Mouse (Mus musculus) testis, adult 2 months (tissue): ENCODE measurements at regions not wholly inside any gene's neighbourhood (a gene's known extent, or its start where the extent isn't known, plus 50 kb on each side); places are given as distances from the start of the nearest gene placed in this dataset.

Experiments
- H3K27ac ChIP-seq: fragments of 200-500 bp; 2 replicates; pipeline ENCODE4 v1.5.1; 2012; ENCODE audit warnings: low read depth, low read length; ENCODE audit not compliant: control insufficient read depth, insufficient read depth
- H3K27me3 ChIP-seq: fragments of 200-500 bp; 2 replicates; pipeline ENCODE4 v1.6.1; 2012; ENCODE audit warnings: mild to moderate bottlenecking, low read length, moderate library complexity; ENCODE audit not compliant: control insufficient read depth, insufficient read depth
- H3K36me3 ChIP-seq: fragments of 200-500 bp; 2 replicates; pipeline ENCODE4 v1.6.1; 2012; ENCODE audit warnings: mild to moderate bottlenecking, low read length; ENCODE audit not compliant: control insufficient read depth, insufficient read depth
- H3K4me1 ChIP-seq: fragments of 200-500 bp; 2 replicates; pipeline ENCODE4 v1.6.1; 2012; ENCODE audit warnings: low read length; ENCODE audit not compliant: control insufficient read depth, insufficient read depth
- H3K4me3 ChIP-seq: fragments of 200-500 bp; 2 replicates; pipeline ENCODE4 v1.5.1; 2012; ENCODE audit warnings: low read depth, mild to moderate bottlenecking, low read length, moderate library complexity, mixed read lengths; ENCODE audit not compliant: control insufficient read depth
- CTCF ChIP-seq: fragments of 200-500 bp; IDR thresholded peaks from 2 replicates; pipeline ENCODE4 v1.5.1; 2012; ENCODE audit warnings: low read depth, mild to moderate bottlenecking, inconsistent platforms, low read length, moderate library complexity; ENCODE audit not compliant: control insufficient read depth, insufficient read depth, insufficient replicate concordance
- POLR2A ChIP-seq: fragments of 200-500 bp; IDR thresholded peaks from 2 replicates; pipeline ENCODE4 v1.6.1; 2012; ENCODE audit warnings: low read depth, mild to moderate bottlenecking, inconsistent platforms, low read length, moderate library complexity; ENCODE audit not compliant: control insufficient read depth

- Histone ChIP-seq H3K36me3 (no peaks in the 10 kb centered on the region), H3K4me1 (no peaks in the 10 kb centered on the region), H3K4me3 (no peak overlapping the region), H3K27me3 (no peaks in the 10 kb centered on the region), H3K27ac (no peak overlapping the region)
- TF ChIP-seq CTCF (no peak), POLR2A (no peak)
Measured at GRCm38 (mm10) chr2:46239874-46240273, 1122.7 kb upstream of the Zeb2 start.

GRCm38 (mm10) chr2:46230791-46231450 is 1113.7 kb upstream of the Zeb2 start:
- Histone ChIP-seq H3K4me1 (no peaks in the 10 kb centered on the region), H3K4me3 (no peak overlapping the region), H3K27me3 (no peaks in the 10 kb centered on the region), H3K36me3 (no peaks in the 10 kb centered on the region), H3K27ac (no peak overlapping the region)
- no peak for TF ChIP-seq POLR2A
- TF ChIP-seq CTCF = no peak

- H3K4me1 ChIP-seq = no peaks in the 10 kb centered on the region
- no peak overlapping the region for H3K4me3 ChIP-seq
- TF ChIP-seq CTCF = no peak
- TF ChIP-seq POLR2A = no peak
- H3K36me3 ChIP-seq = no peaks in the 10 kb centered on the region
- no peak overlapping the region for H3K27ac ChIP-seq
- no peaks in the 10 kb centered on the region for H3K27me3 ChIP-seq
Measured at GRCm38 (mm10) chr2:46218336-46218957, 1101.3 kb upstream of the Zeb2 start.

- H3K4me3 ChIP-seq = no peak overlapping the region
- no peaks in the 10 kb centered on the region for H3K36me3 ChIP-seq
- no peaks in the 10 kb centered on the region for H3K27me3 ChIP-seq
- H3K4me1 ChIP-seq = no peaks in the 10 kb centered on the region
- H3K27ac ChIP-seq = no peak overlapping the region
- no peak for TF ChIP-seq POLR2A
- no peak for TF ChIP-seq CTCF
Measured at GRCm38 (mm10) chr2:46199341-46199740, 1082.1 kb upstream of the Zeb2 start.

- Histone ChIP-seq H3K27me3 (no peaks in the 10 kb centered on the region), H3K36me3 (no peaks in the 10 kb centered on the region), H3K4me3 (no peak overlapping the region), H3K4me1 (no peaks in the 10 kb centered on the region), H3K27ac (no peak overlapping the region)
- no peak for TF ChIP-seq CTCF
- no peak for TF ChIP-seq POLR2A
Measured at GRCm38 (mm10) chr2:46187265-46187888, 1070.2 kb upstream of the Zeb2 start.

- H3K4me1 ChIP-seq = no peaks in the 10 kb centered on the region
- H3K27me3 ChIP-seq = no peaks in the 10 kb centered on the region
- H3K4me3 ChIP-seq = no peak overlapping the region
- TF ChIP-seq CTCF (no peak), POLR2A (no peak)
- no peaks in the 10 kb centered on the region for H3K36me3 ChIP-seq
- H3K27ac ChIP-seq = no peak overlapping the region
Measured at GRCm38 (mm10) chr2:46183241-46183640, 1066.0 kb upstream of the Zeb2 start.

- H3K4me3 ChIP-seq = no peak overlapping the region
- no peaks in the 10 kb centered on the region for H3K27me3 ChIP-seq
- H3K27ac ChIP-seq = no peak overlapping the region
- H3K4me1 ChIP-seq = no peaks in the 10 kb centered on the region
- TF ChIP-seq CTCF (no peak), POLR2A (no peak)
- H3K36me3 ChIP-seq = no peaks in the 10 kb centered on the region
Measured at GRCm38 (mm10) chr2:46179741-46180140, 1062.5 kb upstream of the Zeb2 start.

- no peak for TF ChIP-seq CTCF
- H3K36me3 ChIP-seq = no peaks in the 10 kb centered on the region
- H3K4me1 ChIP-seq = no peaks in the 10 kb centered on the region
- H3K27ac ChIP-seq = no peak overlapping the region
- H3K4me3 ChIP-seq = no peak overlapping the region
- H3K27me3 ChIP-seq = no peaks in the 10 kb centered on the region
Measured at GRCm38 (mm10) chr2:46168488-46168887, 1051.3 kb upstream of the Zeb2 start.
